Comparison of ENCODE assay signal across 17 mouse cellular contexts in the genomic region with DNA sequence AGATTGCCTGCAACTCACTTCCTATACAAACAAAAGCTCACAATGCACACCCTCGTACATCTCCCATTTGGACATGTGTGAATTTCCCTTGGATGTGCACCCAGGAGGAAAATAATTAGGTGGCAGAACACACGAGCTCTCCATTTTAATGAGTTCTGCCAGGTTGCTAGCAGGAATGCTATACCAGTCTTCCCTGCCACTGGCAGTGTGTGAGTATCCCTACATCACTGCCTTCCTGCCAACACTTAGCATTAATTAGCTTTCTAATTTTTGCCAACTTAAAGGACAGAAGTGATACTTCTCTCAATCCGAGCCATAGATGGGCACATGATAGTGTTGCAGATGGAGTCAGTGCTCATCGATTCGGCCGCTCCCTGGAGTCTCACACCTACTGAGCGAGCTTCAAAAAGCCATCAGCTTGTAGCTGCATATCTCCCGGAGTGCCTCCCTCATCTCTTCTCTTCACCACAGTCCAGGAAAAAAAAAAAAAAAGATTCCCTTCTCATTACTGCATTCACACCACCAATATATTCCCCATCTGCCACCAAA. TPM values are rescaled to one million over a fixed set of nuclear protein-coding genes. Genes with fewer than 3 reads are reported as not detected.
DNase-seq lines count a peak whose midpoint lies in the region; ATAC-seq and TF ChIP-seq lines count a peak whose summit lies in the region.
"Had no signal": no experiment of that assay in that cellular context is flagged by ENCODE, and none has a peak within 500 bp of the region (broad histone marks: within the 10 kb centered on the region; RNA-seq: fewer than 3 reads in every experiment).

No protein-coding gene starts in this region.

- no peaks in the 10 kb centered on the region for H3K36me3 ChIP-seq in hindbrain, embryonic 16.5 days (ENCODE audit: control insufficient read depth, insufficient read depth, low read length)
- no peaks in the 10 kb centered on the region for H3K36me3 ChIP-seq in hindbrain, embryonic 11.5 days (ENCODE audit: control insufficient read depth, insufficient read depth, low read length)
- no peaks in the 10 kb centered on the region for H3K36me3 ChIP-seq in thymus, adult 2 months (ENCODE audit: control insufficient read depth, insufficient read depth, low read length)
- H3K36me3 ChIP-seq in forebrain, embryonic 16.5 days (ENCODE audit: control insufficient read depth, insufficient read depth) = no peaks in the 10 kb centered on the region
- H3K36me3 ChIP-seq: embryonic facial prominence, embryonic 10.5 days; heart, embryonic 12.5 days; hindbrain, embryonic 12.5 days had no signal

- 65% methylated on average over 8 of the region's 8 CpGs for WGBS in hindbrain, embryonic 16.5 days
- WGBS in hindbrain, embryonic 11.5 days = 82% methylated on average over 8 of the region's 8 CpGs
- WGBS in thymus, adult 2 months = 96% methylated on average over 8 of the region's 8 CpGs
- WGBS in forebrain, embryonic 16.5 days = 45% methylated on average over 8 of the region's 8 CpGs

- ATAC-seq in hindbrain, embryonic 16.5 days = peak; percentile 48
- no peak for ATAC-seq in hindbrain, embryonic 11.5 days (ENCODE audit: low FRiP score)
- peak; percentile 94 for ATAC-seq in forebrain, embryonic 16.5 days
- ATAC-seq: hindbrain, postnatal 0 days had no signal

- no peak for TF ChIP-seq POLR2A in thymus, adult 2 months (IDR thresholded peaks at IDR 0.05; ENCODE audit: control insufficient read depth, extremely low read depth, insufficient read depth, low read length, poor library complexity)

- H3K4me2 ChIP-seq in hindbrain, embryonic 16.5 days (ENCODE audit: low read length) = no peak overlapping the region
- H3K4me2 ChIP-seq in hindbrain, embryonic 11.5 days (replicated peaks; ENCODE audit: low read depth, low read length) = no peak overlapping the region
- H3K4me2 ChIP-seq in forebrain, embryonic 16.5 days (ENCODE audit: low read length) = peak overlapping the region; percentile 7; the same call in 1 of the 2 replicates
- H3K4me2 ChIP-seq: heart, embryonic 12.5 days; hindbrain, embryonic 12.5 days had no signal

- H3K4me1 ChIP-seq in hindbrain, embryonic 16.5 days (ENCODE audit: control insufficient read depth, insufficient read depth, low read depth, low read length) = no peaks in the 10 kb centered on the region
- H3K4me1 ChIP-seq in hindbrain, embryonic 11.5 days (replicated peaks; ENCODE audit: control insufficient read depth, insufficient read depth, low read length) = no peaks in the 10 kb centered on the region
- peaks cover 28% of the 10 kb centered on the region for H3K4me1 ChIP-seq in thymus, adult 2 months (replicated peaks; ENCODE audit: control insufficient read depth, insufficient read depth, low read length)
- peaks cover 5% of the 10 kb centered on the region; the same call in 1 of the 2 replicates for H3K4me1 ChIP-seq in forebrain, embryonic 16.5 days (replicated peaks; ENCODE audit: control insufficient read depth, insufficient read depth, low read length)
- H3K4me1 ChIP-seq: embryonic facial prominence, embryonic 10.5 days; heart, embryonic 12.5 days; hindbrain, embryonic 12.5 days had no signal

- H3K9me3 ChIP-seq in hindbrain, embryonic 16.5 days (ENCODE audit: control insufficient read depth, low read length) = no peaks in the 10 kb centered on the region
- H3K9me3 ChIP-seq in hindbrain, embryonic 11.5 days (ENCODE audit: control insufficient read depth, low read length) = no peaks in the 10 kb centered on the region
- H3K9me3 ChIP-seq in forebrain, embryonic 16.5 days (ENCODE audit: control insufficient read depth, low read length) = no peaks in the 10 kb centered on the region
- H3K9me3 ChIP-seq: embryonic facial prominence, embryonic 10.5 days; heart, embryonic 12.5 days; hindbrain, embryonic 12.5 days had no signal

- no peak for TF ChIP-seq CTCF in thymus, adult 2 months (IDR thresholded peaks at IDR 0.05; ENCODE audit: borderline replicate concordance, control insufficient read depth, extremely low read depth, insufficient read depth, low read length, poor library complexity)

- no peak overlapping the region for H3K27ac ChIP-seq in hindbrain, embryonic 16.5 days (ENCODE audit: low read depth, low read length)
- no peak overlapping the region for H3K27ac ChIP-seq in hindbrain, embryonic 11.5 days (ENCODE audit: low read depth, low read length)
- H3K27ac ChIP-seq in thymus, adult 2 months (ENCODE audit: control insufficient read depth, insufficient read depth, low read length) = peak overlapping the region; percentile 10; the same call in 1 of the 2 replicates
- peak overlapping the region; percentile 73 for H3K27ac ChIP-seq in forebrain, embryonic 16.5 days (ENCODE audit: low read length)
- H3K27ac ChIP-seq: embryonic facial prominence, embryonic 10.5 days; hindbrain, embryonic 12.5 days; hindbrain, postnatal 0 days had no signal

- no peaks in the 10 kb centered on the region for H3K27me3 ChIP-seq in hindbrain, embryonic 16.5 days (replicated peaks; ENCODE audit: control insufficient read depth, insufficient read depth, low read length)
- H3K27me3 ChIP-seq in hindbrain, embryonic 11.5 days (ENCODE audit: control insufficient read depth, insufficient read depth, low read length) = no peaks in the 10 kb centered on the region
- H3K27me3 ChIP-seq in thymus, adult 2 months (ENCODE audit: control insufficient read depth, insufficient read depth, low read length) = no peaks in the 10 kb centered on the region
- H3K27me3 ChIP-seq in forebrain, embryonic 16.5 days (replicated peaks; ENCODE audit: control insufficient read depth, insufficient read depth, low read length) = no peaks in the 10 kb centered on the region
- H3K27me3 ChIP-seq: heart, embryonic 12.5 days; hindbrain, embryonic 12.5 days had no signal

- no peak overlapping the region for H3K4me3 ChIP-seq in hindbrain, embryonic 16.5 days (ENCODE audit: low read length)
- no peak overlapping the region for H3K4me3 ChIP-seq in hindbrain, embryonic 11.5 days (ENCODE audit: low read depth, low read length)
- H3K4me3 ChIP-seq in thymus, adult 2 months (ENCODE audit: control insufficient read depth, insufficient read depth, low read length) = no peak overlapping the region
- no peak overlapping the region for H3K4me3 ChIP-seq in forebrain, embryonic 16.5 days (replicated peaks; ENCODE audit: low read length)
- H3K4me3 ChIP-seq: embryonic facial prominence, embryonic 10.5 days; heart, embryonic 12.5 days; hindbrain, embryonic 12.5 days had no signal

- DNase-seq in hindbrain, embryonic 11.5 days (ENCODE audit: low spot score) = no peak
- no peak for DNase-seq in thymus, adult 2 months
- no peak for DNase-seq in thymus, postnatal 25 days
- DNase-seq in right cerebral cortex, adult 2 months (ENCODE audit: low spot score in 2 of 2) = no peak
- DNase-seq: adrenal gland, adult 2 months; adrenal gland, postnatal 25 days; cerebellum, adult 2 months; cerebellum, postnatal 10 days; gastrocnemius, postnatal 14 days; heart, postnatal 36 days had no signal

- H3K9ac ChIP-seq in hindbrain, embryonic 16.5 days (ENCODE audit: low read depth, low read length) = no peak overlapping the region
- H3K9ac ChIP-seq in hindbrain, embryonic 11.5 days (ENCODE audit: low read depth, low read length) = no peak overlapping the region
- H3K9ac ChIP-seq in forebrain, embryonic 16.5 days (replicated peaks; ENCODE audit: low read depth, low read length) = no peak overlapping the region
- H3K9ac ChIP-seq: heart, embryonic 12.5 days; hindbrain, embryonic 12.5 days had no signal

RNA-seq across cellular contexts. Expression of a gene that starts 29.7 kb away (rescaled TPM):
- polyA plus RNA-seq in hindbrain, embryonic 16.5 days (2015; fragmentation: Nextera tagmentation; extraction: Ambion mirVana) = 47.3 and 47.6 TPM in 2 replicates
- polyA plus RNA-seq in hindbrain, embryonic 11.5 days (2014; fragmentation: Nextera tagmentation; extraction: Ambion mirVana) = 29.4 and 34.1 TPM in 2 replicates
- 16.8 and 25.8 TPM in 2 replicates for polyA plus RNA-seq in thymus, adult 2 months (2012; rRNA removed)
- 42.0 and 51.9 TPM in 2 replicates for polyA plus RNA-seq in forebrain, embryonic 16.5 days (2015; fragmentation: Nextera tagmentation; extraction: Ambion mirVana)

RNA-seq across cellular contexts. Expression of a gene that starts 48.3 kb away (rescaled TPM):
- not detected in 2 replicates for polyA plus RNA-seq in hindbrain, embryonic 16.5 days (2015; fragmentation: Nextera tagmentation; extraction: Ambion mirVana)
- polyA plus RNA-seq in hindbrain, embryonic 11.5 days (2014; fragmentation: Nextera tagmentation; extraction: Ambion mirVana) = not detected in 2 replicates
- 4.5 and 5.4 TPM in 2 replicates for polyA plus RNA-seq in thymus, adult 2 months (2012; rRNA removed)
- not detected in 2 replicates for polyA plus RNA-seq in forebrain, embryonic 16.5 days (2015; fragmentation: Nextera tagmentation; extraction: Ambion mirVana)
- polyA plus RNA-seq: adrenal gland, adult 2 months; cerebellum, adult 2 months; embryonic facial prominence, embryonic 10.5 days; embryonic facial prominence, embryonic 14.5 days; heart, embryonic 12.5 days; hindbrain, embryonic 12.5 days; hindbrain, postnatal 0 days had no signal

Comparison
In these comparisons a context has a peak if more than half of its experiments do, and no peak if none do; other contexts are left out.
1. H3K27ac ChIP-seq: peak in thymus, adult 2 months (single experiment) and forebrain, embryonic 16.5 days (single experiment); none in hindbrain, embryonic 16.5 days (single experiment) and hindbrain, embryonic 11.5 days (single experiment).